Mouse (Mus musculus): ENCODE data around the gene Prcd.

Gene Prcd

DNA sequence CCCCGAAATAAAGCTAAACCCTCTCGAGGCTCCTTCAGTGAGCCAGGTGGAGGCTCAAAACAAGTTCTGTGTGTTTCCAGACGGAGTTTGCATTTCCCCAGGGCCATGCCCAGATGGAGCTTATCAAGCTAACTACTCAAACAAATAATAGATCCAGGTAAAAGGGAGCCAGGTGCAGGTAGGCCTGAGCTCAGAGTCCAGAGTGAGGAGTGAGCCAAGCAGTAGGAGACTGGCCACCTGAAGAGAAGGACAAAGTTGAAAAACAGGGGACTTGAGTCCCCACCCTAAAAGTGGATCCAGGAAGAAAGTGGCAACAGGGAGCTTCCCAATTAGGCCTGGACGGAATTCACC, 40.5 kb downstream of the Prcd start:
- no peak for DNase-seq (ENCODE audit: low spot score)

- DNase-seq (ENCODE audit: low spot score) = no peak
These were observed 41.2 kb downstream of the Prcd start for GRCm38 (mm10) chr11:116694250-116695193.

GRCm38 (mm10) chr11:116695194-116695880, 42.0 kb downstream of the Prcd start:
- DNase-seq (ENCODE audit: low spot score) = no peak

DNA sequence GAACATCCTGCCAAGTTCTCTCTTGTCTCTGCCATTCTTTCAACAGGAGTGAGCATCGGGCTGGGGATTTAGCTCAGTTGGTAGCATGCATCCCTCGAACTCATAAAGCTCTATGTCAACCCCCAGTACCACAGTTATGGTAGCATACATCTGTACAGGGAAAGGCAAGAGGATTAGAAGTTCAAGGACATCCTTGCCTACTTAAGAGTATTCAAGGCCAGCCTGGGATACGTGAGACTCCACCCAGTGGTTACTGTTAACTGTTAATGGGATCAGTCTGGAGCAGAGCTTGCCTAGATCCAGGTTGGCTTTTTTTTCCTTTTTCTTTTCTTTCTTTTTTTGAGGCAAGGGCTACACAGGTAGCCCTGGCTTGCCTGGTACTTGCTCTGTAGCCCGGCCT, 43.1 kb downstream of the Prcd start:
- no peak for DNase-seq (ENCODE audit: low spot score)

DNA sequence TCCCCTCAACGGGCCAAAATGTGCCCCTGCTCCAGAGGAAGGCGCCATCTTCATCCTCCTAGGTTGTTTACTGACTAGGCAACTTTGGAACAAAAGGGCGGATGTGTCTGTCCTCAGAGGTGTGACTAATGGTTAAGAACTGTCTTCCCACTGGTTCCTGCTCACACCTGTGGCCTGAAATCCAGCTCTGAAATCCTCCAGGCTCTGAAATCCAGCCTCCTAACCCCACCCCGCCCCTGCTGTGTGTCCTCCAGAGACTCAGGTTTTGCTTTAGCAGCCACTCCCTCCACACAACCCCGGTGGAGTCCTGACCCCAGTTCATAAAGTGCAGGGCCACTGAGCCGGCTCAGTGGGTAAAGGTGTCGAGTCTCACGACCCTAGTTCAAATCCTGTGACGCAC, 44.2 kb downstream of the Prcd start:
- DNase-seq (ENCODE audit: low spot score) = no peak

DNA sequence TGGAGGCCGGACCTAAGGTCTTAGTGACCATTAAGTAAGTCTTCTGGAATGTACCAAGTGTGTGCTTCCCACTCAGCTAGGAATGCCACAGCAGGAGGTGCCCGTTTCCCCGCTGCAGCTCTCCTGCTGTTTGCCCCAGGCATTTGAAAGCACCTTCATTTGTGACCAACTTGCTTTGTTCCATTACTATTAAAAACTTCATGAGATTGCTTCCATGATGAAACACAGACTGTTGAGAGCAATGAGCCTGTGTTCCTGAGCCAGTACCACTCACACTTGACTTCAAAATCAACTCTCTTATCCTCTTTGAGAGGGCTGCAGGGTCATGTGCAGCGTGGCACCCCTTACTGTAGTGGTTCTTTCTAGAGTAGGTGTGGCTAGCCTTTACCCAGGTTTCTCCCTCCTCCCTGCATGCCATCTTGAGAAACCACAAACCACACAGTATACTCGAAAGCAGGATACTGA, 48.1 kb downstream of the Prcd start:
- no peak for DNase-seq (ENCODE audit: low spot score)

DNA sequence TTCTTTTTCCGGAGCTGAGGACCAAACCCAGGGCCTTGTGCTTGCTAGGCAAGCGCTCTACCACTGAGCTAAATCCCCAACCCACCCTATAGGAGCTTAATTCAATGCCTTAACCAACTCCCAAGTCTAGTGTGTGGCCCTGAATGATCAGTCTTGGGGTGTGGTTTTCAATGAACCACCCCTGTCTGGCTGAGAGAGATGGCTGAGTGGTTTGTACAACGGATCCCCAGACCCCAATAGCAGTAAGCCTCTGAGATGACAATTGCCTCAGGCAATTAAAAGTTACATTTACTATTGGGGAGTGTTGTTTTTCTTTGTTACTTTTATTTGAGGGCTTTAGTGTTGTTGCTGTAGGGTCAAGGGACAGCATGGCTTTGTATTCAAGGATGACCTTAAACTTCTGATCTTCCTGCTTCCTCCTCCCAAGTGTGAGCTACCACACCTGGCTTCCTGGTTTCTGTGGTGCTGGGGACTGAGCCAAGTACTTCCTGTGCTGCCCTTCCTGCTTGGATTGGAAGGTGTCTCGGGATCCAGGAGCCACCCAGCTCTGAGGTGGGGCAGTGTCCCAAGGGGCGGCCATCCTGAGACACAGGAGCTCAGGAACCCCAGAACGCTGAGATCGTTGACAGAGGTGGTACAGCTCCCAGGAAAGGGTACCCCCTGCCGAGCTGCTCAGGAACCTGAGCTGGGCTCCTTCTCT, 51.2 kb downstream of the Prcd start:
- DNase-seq (ENCODE audit: low spot score) = no peak

GRCm38 (mm10) chr11:116705204-116705608, 51.9 kb downstream of the Prcd start:
- DNase-seq (ENCODE audit: low spot score) = no peak

GRCm38 (mm10) chr11:116706363-116706762, 53.0 kb downstream of the Prcd start:
- no peak for DNase-seq (ENCODE audit: low spot score)

DNA sequence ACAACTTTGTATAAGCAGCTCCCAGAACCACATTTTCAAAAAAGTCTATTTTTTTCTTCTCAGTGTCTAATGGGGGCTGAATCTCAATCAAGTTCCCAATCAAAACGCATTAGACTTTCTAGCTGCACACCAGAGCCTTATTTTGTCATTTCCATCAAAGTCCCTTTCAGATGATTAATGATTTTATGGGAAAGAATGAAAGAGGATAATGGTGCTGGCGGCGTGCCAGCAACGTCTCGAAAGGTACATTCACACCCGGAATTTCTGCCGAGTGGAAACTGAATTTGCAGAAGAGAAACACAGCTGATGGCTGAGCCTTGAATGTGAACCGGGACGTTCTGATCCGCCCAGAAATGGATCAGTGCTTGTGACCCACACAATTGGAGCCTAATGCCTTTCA, 56.8 kb downstream of the Prcd start:
- no peak for DNase-seq (ENCODE audit: low spot score)

DNA sequence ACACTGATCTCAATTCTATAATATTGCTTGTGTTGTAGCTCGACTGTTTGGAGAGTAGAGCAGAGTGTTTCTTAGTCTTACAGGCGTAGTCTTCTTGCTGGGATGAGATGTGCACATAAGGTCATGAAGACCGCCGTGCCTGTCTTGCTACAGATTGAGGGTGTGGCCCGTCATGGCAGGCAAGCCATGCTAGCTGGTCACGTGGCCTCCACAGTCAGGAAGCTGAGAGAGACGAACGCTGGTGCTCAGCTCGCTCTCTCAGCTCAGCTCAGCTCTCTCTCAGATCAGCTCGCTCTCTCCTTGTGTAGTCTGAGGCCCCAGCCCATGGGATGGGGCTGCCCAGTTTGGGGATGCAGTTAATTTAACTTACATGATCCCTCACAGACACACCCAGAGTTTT, 57.5 kb downstream of the Prcd start:
- DNase-seq (ENCODE audit: low spot score) = no peak

DNA sequence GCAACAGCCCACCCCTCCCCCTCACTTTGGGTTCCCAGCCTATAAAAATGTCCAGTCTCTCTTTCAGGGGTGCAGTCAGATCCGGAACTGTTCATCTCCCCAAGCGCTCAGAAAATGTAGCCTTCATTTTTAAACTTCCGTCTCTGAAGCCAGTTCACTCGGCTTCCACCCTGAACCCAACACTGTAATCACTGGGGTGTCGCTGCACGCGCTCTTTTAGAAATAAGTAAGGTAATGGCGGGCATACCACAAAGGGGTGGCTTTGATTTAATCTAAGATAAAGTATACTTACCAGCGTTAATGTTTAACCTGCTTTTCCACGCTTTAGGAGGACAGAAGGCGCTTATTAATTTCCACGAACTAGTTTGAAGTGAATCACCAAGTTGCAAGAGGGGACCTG, 60.7 kb downstream of the Prcd start:
- DNase-seq (ENCODE audit: low spot score) = no peak
